Mouse (Mus musculus): Measurements from ENCODE around the gene Zw10. TPM values are rescaled to one million over a fixed set of nuclear protein-coding genes. Genes with fewer than 3 reads are reported as not detected.
A peak's percentile ranks its signal among the peaks of the same experiment; 100 is the strongest.

Gene Zw10
- 10 to 100 TPM; 17.8 to 20.9 TPM for total RNA-seq (2021)

DNA sequence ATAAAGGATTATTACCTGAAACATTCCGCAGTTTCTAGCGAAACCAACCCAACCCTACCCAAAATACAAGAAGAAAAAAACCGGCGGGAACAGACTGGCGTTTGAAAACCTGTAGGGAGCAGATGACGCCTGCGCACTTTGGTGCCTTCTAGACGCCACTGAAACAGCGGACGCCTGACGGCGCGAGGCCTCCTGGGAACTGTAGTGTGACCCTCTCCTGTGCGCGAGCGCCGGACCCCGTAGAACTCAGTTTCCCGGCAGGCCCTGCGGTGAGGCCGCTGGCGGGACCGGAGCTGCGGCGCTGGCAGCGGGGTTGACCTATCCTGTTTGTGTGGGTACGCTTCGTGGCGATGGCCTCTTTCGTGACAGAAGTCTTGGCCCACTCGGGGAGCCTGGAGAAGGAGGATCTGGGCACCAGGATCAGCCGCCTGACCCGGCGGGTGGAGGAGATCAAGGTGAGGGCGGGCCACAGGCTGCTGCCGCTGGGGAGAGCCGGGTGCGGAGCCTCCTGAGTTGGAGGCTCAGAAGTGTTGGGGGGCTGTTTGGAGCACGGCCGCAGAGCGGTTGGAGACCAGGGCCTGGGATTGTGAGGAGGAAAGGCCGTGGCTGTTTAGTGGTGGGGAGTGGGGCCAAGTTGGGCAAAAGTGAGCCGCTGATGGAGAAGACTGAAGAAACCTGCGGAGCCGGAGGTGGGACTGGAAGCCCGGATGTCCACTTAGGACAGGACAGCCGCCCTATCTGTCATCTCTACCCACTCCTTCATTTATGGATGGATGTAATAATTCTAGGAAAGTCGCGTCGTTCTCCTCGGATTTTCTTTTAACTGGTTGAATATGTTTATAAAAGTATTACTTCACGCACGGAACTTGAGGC lies at the start of gene Zw10:
Gene Zw10 (plus strand): TSS at position 281 of the 873 bp plus-strand sequence.
- intact Hi-C loops (cut with DNase I), result no loop called here

DNA sequence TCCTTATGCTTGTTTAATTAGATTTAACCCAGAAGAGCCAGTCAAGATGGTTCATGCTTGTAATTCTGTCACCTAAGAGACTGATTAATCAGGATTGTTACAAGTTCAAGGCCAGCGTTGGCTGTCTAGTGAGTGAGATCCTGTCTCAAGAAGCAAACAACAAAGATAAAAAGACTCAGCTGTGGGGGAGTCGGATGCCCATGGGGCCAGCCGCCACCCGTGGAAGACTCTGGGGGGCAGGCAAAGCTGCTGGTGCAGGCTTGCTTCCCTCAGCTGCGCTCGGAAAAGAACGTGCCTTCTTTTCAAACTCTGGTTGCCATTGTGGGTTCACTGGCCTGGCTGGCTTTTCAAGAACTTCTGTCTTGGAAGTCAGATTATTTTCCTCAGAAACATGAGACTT lies 39.6 kb upstream of the Zw10 start:
- intact Hi-C loops (cut with DNase I), result no loop called here
- DNase-seq, result no peak

More for the DNA sequence above, at the start of gene Zw10:
- DNase-seq, result peak; percentile 98

DNA sequence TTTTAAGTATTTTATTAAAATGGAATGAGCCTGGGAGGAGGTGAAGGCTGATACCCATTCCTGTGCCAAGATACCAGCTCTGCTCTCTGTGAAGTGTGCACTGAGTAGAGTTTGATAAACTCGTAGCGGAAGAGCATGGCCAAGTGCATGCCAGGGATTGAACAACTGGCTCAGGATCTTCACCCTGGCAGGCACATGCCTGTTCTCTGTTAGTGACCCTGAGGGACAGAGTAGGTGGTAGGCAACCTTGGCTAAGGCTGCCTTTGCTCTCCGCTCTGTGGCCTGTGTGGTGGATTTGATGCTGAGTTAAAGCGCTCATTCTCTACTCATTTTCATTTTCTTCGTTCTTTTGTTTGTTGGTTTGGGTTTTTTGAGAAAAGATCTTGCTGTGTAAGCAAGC lies 34.1 kb upstream of the Zw10 start:
- intact Hi-C loops (cut with DNase I), result no loop called here
- no peak for DNase-seq

DNA sequence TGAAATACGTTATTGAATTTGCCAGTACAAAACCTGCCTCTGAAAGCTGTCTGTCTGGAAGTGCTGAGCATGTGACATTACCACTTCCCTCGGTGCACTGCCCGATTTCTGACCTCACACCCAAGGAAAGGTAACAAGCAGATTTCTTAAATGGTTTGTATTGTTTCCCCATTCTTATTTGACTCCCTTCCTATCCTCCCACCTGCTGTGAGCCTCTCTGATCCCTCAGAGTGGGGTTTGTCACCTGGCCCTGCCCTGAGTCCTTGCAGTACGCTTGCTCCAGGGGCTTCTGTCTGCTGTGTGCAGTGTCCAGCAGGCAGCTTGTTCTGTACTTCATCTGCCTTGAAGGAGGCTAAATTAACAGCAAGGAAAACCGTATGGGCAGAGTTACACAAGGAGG lies 31.5 kb upstream of the Zw10 start:
- intact Hi-C loops (cut with DNase I), result no loop called here
- no peak for DNase-seq

DNA sequence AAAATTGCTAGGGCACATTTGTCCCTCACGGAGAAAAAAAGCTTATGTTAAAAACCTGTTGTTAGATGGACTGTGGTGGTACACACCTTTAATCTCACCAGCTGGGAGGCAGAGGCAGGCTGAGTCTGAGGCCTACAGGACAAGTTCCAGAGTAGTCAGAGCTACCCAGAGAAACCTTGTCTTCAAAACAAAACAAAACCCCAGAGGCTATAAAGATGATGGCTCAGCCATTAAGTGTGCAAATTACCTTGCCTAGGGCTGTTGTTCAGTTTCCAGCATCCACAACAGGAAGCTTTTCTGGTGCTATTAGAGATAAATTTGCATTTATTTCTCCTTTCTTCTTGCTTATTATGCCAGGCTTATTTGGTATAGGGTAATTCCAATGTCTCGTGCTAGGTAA lies 30.9 kb upstream of the Zw10 start:
- DNase-seq, result no peak
- intact Hi-C loops (cut with DNase I), result no loop called here

DNA sequence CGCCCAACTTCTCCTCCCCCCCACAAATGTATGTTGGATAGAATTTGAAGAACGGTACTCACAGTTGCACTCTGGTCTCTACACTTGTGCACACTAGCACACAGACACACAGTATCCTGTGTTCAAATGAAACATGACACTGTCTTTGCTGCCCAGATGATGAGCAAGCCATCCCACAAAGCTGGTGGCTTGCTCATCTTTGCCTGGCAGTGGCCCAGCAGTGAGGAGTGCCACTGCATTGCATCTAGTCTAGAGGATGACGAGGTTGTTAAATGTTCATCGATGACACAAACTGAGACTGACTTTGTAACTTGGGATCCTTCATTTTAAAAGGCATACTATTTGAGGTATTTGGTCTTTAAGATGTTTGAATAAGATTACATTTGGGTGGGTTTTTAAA lies 20.6 kb upstream of the Zw10 start:
- no peak for DNase-seq
- intact Hi-C loops (cut with DNase I), result no loop called here

DNA sequence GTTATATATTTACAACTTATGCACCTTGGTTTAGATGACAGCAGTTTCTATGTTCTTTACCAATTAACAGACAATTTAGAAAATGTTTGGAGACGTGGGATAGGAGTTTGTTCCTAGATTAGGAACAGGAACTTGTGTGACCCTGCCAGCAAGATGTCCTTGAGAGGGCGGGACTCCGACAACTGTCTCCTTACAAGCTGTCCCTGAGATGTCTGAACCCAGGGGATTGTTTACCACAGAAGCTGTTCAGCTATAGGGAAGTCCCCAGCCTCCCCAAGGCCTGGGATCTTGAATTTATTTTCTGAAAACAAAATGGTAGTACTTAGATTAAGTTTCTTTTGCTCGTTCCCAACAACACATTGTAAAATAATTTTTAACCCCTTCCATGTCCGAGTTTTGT lies 4.5 kb upstream of the Zw10 start:
- no peak for DNase-seq
- intact Hi-C loops (cut with DNase I), result loop anchor here (5.0 kb wide), 1 partner anchor 404 kb away; no protein-coding TSS in a partner anchor

- peak; percentile 68 for DNase-seq
- intact Hi-C loops (cut with DNase I), result loop anchor here (5.0 kb wide), 1 partner anchor 404 kb away; no protein-coding TSS in a partner anchor
Observed at GRCm38 (mm10) chr9:49051349-49051748, 4.1 kb upstream of the Zw10 start.

DNA sequence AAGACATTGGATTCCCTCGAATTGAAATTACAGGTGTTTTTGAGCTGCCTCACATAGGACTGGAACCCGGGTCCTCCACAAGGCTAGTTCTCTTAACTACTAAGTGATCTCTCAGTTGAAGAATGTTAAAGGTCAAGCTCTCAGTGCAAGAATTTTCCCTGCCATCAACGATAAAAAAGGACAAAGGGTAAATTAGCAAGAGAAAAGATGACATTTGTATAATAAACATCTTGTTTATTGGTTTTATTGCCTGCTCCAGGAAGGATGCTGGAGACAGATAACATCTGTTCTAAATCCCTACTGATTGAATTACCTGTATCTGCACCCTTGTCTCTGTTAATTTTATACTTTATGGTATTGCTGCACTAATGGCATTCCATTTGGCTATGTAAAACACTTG lies 1.4 kb upstream of the Zw10 start:
- intact Hi-C loops (cut with DNase I), result loop anchor here (5.0 kb wide), 1 partner anchor 407 kb away; no protein-coding TSS in a partner anchor
- no peak for DNase-seq

DNA sequence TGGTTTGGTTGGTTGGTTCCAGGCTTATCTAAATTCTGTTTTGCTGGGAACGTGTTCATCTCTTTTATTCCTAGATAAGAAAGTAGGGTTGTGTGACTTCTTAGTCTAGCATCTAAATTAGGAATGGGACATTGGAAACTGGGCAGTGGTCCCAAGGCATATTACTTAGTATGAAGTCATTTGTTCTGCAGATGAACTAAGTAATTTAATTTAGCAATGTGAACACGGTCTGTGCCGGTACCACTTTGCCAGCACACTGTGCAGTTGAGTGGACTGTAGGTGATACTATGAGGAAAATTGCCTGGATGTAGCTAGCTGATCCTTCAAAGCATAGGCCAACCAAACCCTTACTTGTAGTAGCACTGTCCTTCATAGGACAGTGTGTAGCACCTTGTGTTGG lies 21.4 kb downstream of the Zw10 start:
- no peak for DNase-seq
- intact Hi-C loops (cut with DNase I), result no loop called here

DNA sequence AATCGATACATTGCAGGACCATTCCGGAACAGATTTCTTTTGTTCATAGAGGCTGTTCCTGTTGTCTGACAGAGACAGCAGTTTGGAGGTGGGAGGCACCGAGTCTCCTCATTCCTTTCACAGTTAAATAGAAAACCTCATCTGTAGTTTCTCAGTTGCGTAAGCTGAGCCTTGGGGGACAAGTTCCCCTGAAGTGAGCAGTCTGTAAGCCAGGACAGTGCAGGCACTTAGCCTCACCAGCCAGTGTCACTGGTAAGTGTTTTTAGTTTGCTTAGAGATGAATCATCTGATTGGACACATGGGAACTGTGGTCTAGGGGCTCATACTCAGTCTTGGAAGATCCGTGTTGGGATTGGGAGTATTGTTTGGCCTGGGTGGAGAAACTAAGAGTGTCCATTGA lies 25.7 kb downstream of the Zw10 start, which contains the start of gene Tmprss5:
Gene Tmprss5 (plus strand): TSS at position 154 of the 400 bp plus-strand sequence.
- DNase-seq, result no peak

DNA sequence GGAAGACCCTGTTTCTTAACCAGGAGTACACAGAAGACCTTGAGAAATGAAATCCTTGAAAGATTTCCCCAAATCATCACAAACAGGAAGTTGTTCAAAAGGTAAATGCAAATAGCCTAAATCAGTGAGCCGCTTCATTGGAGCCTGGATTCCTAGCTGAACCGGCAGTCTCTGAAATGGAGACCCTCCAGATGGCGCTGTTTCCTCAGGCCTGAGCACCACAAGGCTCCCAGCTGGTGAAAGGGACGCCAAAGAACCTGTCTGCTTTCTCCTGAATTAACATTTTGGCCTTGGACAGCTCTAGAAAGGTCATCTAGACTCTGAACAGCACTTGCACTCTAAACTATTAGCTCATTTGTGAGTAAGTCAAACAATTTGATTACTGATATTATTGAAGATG lies 26.1 kb downstream of the Zw10 start:
- intact Hi-C loops (cut with DNase I), result loop anchor here (2.0 to 10.0 kb wide), 2 partner anchors 407 to 1363 kb away; no protein-coding TSS in a partner anchor
- peak; percentile 86 for DNase-seq

More for the DNA sequence above, 25.7 kb downstream of the Zw10 start, which contains the start of gene Tmprss5:
- intact Hi-C loops (cut with DNase I), result loop anchor here (2.0 to 10.0 kb wide), 2 partner anchors 408 to 1364 kb away; no protein-coding TSS in a partner anchor

DNA sequence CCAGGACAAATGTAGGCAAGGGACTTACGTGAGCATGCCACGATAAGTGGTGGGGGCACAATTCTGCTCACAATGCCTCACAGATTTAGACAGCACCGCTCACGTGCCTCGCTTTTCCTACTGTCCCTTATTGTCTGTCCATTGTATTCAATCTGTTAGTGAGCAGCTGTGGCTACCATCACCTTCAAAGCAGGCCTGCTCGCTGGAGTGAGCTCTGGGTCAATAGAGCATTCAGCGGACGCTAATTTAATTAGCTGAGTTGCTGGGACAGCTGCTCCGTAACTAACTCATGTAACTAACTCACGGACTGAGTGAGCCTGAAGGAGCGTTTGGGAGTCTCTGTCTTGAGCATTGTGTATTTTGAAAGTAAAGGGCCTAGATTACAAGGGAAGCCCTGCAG lies 31.9 kb downstream of the Zw10 start:
- intact Hi-C loops (cut with DNase I), result loop anchor here (10.0 kb wide), 1 partner anchor 1357 kb away; no protein-coding TSS in a partner anchor
- peak; percentile 9 for DNase-seq

DNA sequence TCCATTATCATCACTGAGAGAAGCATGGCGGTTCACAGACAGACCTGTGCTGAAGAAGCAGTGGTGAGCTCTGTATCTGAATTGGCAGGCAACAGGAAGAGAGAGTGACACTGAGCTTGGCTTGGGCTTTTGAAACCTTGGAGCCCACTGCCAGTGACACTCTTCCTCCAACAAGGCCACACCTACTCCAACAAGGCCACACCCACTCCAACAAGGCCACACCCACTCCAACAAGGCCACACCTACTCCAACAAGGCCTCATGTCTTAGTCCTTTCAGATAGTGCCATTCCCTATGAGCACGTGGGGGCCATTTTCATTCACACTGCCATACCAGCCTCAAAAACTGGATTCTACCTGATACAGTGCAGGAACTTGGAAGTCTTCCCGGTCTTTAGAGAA lies 43.5 kb downstream of the Zw10 start:
- intact Hi-C loops (cut with DNase I), result no loop called here
- DNase-seq, result no peak

DNA sequence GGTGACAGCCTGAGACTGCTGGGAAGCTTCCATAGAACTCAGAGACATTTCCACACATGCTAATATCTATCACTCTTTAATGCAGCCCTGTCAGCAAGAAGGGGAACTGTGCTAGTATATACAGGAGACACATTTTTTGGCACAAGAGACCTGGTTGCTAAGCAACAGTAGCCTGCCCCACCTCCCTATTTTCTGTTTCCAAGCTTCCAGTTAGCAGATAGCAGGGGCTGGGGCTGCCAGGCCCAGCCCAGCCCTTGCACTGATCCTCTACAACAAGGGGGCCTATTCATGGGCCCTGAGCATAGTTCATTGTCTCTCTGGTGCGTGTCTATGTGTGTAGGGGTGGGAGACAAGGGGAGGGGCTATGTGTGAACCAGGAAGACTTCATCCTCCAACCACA lies 46.9 kb downstream of the Zw10 start:
- intact Hi-C loops (cut with DNase I), result no loop called here
- no peak for DNase-seq

- intact Hi-C loops (cut with DNase I), result no loop called here
- DNase-seq, result no peak
Observed at GRCm38 (mm10) chr9:49109101-49109500, 53.7 kb downstream of the Zw10 start.

GRCm38 (mm10) chr9:49110476-49111220 lies 55.2 kb downstream of the Zw10 start:
- intact Hi-C loops (cut with DNase I), result no loop called here

DNA sequence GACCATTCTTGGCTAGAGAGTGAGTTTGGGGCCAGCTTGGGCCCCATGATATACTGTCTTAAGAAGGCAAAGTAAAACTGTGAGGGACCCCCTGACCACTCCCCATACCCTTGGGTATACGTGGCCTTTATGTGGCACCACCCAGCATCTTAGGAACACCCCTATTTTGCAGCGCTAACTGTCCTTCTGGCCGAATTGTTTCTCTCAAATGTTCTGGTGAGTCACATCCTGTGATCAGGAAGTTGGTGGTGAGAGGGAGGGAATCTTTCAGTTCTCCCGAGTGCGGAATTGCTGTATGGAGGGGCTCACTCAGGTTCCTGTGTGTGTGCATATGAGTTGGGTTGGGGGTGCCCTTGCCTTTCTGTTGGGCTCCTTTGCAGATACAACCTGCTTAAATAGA lies 55.9 kb downstream of the Zw10 start:
- no peak for DNase-seq
- intact Hi-C loops (cut with DNase I), result no loop called here

More at GRCm38 (mm10) chr9:49110476-49111220, 55.2 kb downstream of the Zw10 start:
- no peak for DNase-seq

- intact Hi-C loops (cut with DNase I), result no loop called here
- no peak for DNase-seq
Observed at GRCm38 (mm10) chr9:49118271-49118825, 62.9 kb downstream of the Zw10 start.

DNA sequence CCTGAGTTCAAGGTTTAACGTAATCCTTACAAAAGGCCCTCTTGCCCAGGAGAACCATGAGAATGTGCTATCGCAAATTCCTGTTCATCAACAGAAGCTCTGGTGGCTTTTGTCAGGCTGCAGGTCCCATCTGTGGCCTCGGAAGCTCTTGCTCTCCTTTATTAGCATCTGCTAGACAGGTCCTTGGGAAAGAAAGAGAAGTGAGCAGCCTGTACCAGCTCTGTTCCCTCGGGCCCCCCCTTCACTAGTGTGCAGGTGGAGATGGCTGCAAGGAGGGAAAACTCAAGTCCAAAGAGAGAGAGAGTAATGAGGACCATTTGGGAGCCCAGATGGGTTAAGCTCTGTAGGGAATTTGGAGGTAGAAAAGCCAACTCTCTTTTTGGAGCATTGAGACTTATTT lies 64.3 kb downstream of the Zw10 start:
- no peak for DNase-seq
- intact Hi-C loops (cut with DNase I), result no loop called here

DNA sequence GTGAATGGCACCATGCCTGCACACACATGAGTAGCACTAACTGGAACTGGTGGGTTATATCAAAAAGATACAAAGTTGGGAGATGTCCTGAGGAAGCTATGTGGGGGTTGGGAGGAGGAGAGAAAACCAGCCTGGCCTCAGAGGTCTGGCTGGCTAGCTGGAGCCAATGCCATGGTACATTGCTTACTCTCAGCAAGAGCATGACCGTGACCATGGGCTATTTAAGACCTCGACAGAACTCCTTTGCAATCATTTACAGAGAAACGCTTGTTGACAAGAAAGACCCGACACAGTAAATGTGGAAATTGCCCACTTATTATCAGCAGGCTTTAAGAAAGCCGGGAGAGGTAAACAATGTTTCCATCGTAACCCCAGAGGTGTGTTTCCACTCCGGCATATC lies 70.3 kb downstream of the Zw10 start:
- no peak for DNase-seq
- intact Hi-C loops (cut with DNase I), result no loop called here
